Mouse (Mus musculus) kidney, postnatal 0 days (tissue): ENCODE measurements around the gene Stk10. TPM values are rescaled to one million over a fixed set of nuclear protein-coding genes. Genes with fewer than 3 reads are reported as not detected.

Experiments used
- ATAC-seq: fragments of 200-750 bp; cut with Nextera tagmentation; replicated peaks from 2 replicates; pipeline ENCODE4 v1.8.0; 2017; ENCODE audit warnings: low read depth, moderate number of reproducible peaks, moderate TSS enrichment, moderate library complexity; ENCODE audit not compliant: low FRiP score
- DNase-seq: peaks from one replicate; pipeline ENCODE4 v3.0.0-alpha.2; 2016; ENCODE audit warnings: low spot score
- H3K27ac ChIP-seq: fragments of 300-500 bp; sonication (generic); 2 replicates; pipeline ENCODE4 v1.5.1; 2014; ENCODE audit warnings: mild to moderate bottlenecking
- H3K27me3 ChIP-seq: fragments of 300-500 bp; sonication (generic); 2 replicates; pipeline ENCODE4 v1.6.1; 2014; ENCODE audit warnings: low read length, mixed read lengths; ENCODE audit not compliant: insufficient read depth
- H3K36me3 ChIP-seq: fragments of 300-500 bp; sonication (generic); 2 replicates; pipeline ENCODE4 v1.6.1; 2014; ENCODE audit warnings: low read length, mixed read lengths; ENCODE audit not compliant: insufficient read depth
- H3K4me1 ChIP-seq: fragments of 300-500 bp; sonication (generic); replicated peaks from 2 replicates; pipeline ENCODE4 v1.6.1; 2014; ENCODE audit warnings: antibody characterized with exemption, low read length, mixed read lengths; ENCODE audit not compliant: insufficient read depth
- H3K4me2 ChIP-seq: fragments of 300-500 bp; sonication (generic); 2 replicates; pipeline ENCODE4 v1.6.1; 2014; ENCODE audit warnings: mild to moderate bottlenecking, low read length, moderate library complexity, mixed read lengths
- H3K4me3 ChIP-seq: fragments of 300-500 bp; sonication (generic); replicated peaks from 2 replicates; pipeline ENCODE4 v1.5.1; 2014; ENCODE audit warnings: low read depth, low read length
- H3K9ac ChIP-seq: fragments of 300-500 bp; sonication (generic); 2 replicates; pipeline ENCODE4 v1.6.1; 2014; ENCODE audit warnings: low read depth, low read length
- H3K9me3 ChIP-seq: fragments of 300-500 bp; sonication (generic); replicated peaks from 2 replicates; pipeline ENCODE4 v1.6.1; 2016; ENCODE audit warnings: low read length, inconsistent platforms, mixed read lengths
- CTCF ChIP-seq: IDR thresholded peaks from 2 replicates; pipeline ENCODE4 v1.5.1; 2016; ENCODE audit warnings: antibody characterized with exemption, low read depth, mild to moderate bottlenecking, moderate library complexity
- WGBS: fragments of 180-500 bp; shearing (Covaris S2); extraction: QIAGEN DNeasy Blood & Tissue Kit; methylation state at CpG from one replicate; pipeline ENCODE4 v1.1.7; 2014; 5-methylcytosine and 5-hydroxymethylcytosine counted together
- polyA plus RNA-seq: library from polyadenylated mRNA; unstranded; fragments of >200 nt; fragmentation: Nextera tagmentation; extraction: Ambion mirVana; gene quantifications from 2 replicates; pipeline ENCODE4 v1.2.1, GENCODE M21; 2015

Stk10 gene
- polyA plus RNA-seq, 1 experiment from 2014 or later = 2.4 TPM

GRCm38 (mm10) chr11:32665639-32666038 is 132.5 kb downstream of the Stk10 start:
- 88% methylated on average over 3 of the region's 3 CpGs for WGBS
- TF ChIP-seq CTCF = no peak
- no peak overlapping the region for H3K9ac ChIP-seq

DNA sequence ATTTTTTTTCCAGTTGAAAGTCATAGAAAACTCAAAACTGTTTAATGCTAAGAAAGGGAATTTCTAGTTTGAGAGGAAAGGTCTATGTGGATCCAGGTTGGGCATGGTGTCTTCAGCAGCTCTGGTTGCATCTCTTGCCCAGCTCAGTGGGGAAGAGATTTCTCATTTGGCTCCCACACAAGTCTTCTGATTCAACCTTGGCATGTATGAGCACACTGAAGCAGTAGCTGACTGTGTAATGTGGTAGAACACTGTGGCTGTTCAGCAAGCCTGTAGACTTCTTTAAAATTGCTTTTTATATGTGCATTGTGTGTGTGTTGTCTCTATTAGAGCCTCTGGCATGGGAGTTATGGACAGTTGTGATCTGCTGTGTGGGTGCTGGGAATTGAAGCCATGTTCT is 133.9 kb downstream of the Stk10 start:
- ATAC-seq (no peak), DNase-seq (no peak)
- Histone ChIP-seq H3K9me3 (no peaks in the 10 kb centered on the region), H3K9ac (no peak overlapping the region), H3K4me1 (peaks cover 5% of the 10 kb centered on the region; the same call in 1 of the 2 replicates), H3K36me3 (no peaks in the 10 kb centered on the region), H3K4me2 (no peak overlapping the region), H3K27me3 (no peaks in the 10 kb centered on the region), H3K27ac (no peak overlapping the region), H3K4me3 (no peak overlapping the region)
- no peak for TF ChIP-seq CTCF

More at GRCm38 (mm10) chr11:32665639-32666038, 132.5 kb downstream of the Stk10 start:
- DNase-seq = no peak
- no peak overlapping the region for H3K4me2 ChIP-seq
- no peaks in the 10 kb centered on the region for H3K9me3 ChIP-seq
- H3K27me3 ChIP-seq = no peaks in the 10 kb centered on the region
- H3K27ac ChIP-seq = no peak overlapping the region
- H3K4me1 ChIP-seq = no peaks in the 10 kb centered on the region
- H3K36me3 ChIP-seq = no peaks in the 10 kb centered on the region
- no peak overlapping the region for H3K4me3 ChIP-seq
- no peak for ATAC-seq

- ATAC-seq = no peak
- Histone ChIP-seq H3K4me1 (peaks cover 5% of the 10 kb centered on the region), H3K27ac (no peak overlapping the region), H3K4me3 (no peak overlapping the region), H3K4me2 (no peak overlapping the region), H3K9me3 (no peaks in the 10 kb centered on the region), H3K36me3 (no peaks in the 10 kb centered on the region), H3K9ac (no peak overlapping the region), H3K27me3 (no peaks in the 10 kb centered on the region)
- WGBS = 71% methylated on average over 4 of the region's 4 CpGs
- DNase-seq = no peak
- TF ChIP-seq CTCF = no peak
Measured at GRCm38 (mm10) chr11:32671480-32671879, 138.4 kb downstream of the Stk10 start.

Other genes starting within 250 kb of the Stk10 start
- gene Hba-a1, start 249.8 kb upstream of the Stk10 start, polyA plus RNA-seq = 1,023 and 1,027 TPM in 2 replicates
- gene Hbq1b, start 246.3 kb upstream of the Stk10 start, polyA plus RNA-seq = 0.87 and 0.92 TPM in 2 replicates
- gene Hba-a2, start 236.8 kb upstream of the Stk10 start, polyA plus RNA-seq = 2,400 and 2,472 TPM in 2 replicates
- 0.37 TPM in 1 of 2 replicates, not detected in the other for gene Hbq1a, start 233.2 kb upstream of the Stk10 start, polyA plus RNA-seq
- gene Sh3pxd2b, start 185.5 kb upstream of the Stk10 start, polyA plus RNA-seq = 6.6 TPM in 2 replicates
- 28.8 TPM in 2 replicates for gene Ubtd2, start 77.9 kb upstream of the Stk10 start, polyA plus RNA-seq
- 0.49 TPM in 1 of 2 replicates, not detected in the other for gene Efcab9, start 1.2 kb upstream of the Stk10 start, polyA plus RNA-seq
- 61.1 and 68.4 TPM in 2 replicates for gene Fbxw11, start 109.4 kb downstream of the Stk10 start, polyA plus RNA-seq